Mouse (Mus musculus) midbrain, embryonic 16.5 days (tissue): ENCODE measurements around the gene Scrn3. TPM values are rescaled to one million over a fixed set of nuclear protein-coding genes. Genes with fewer than 3 reads are reported as not detected.

ENCODE experiments used
- ATAC-seq: fragments of 200-750 bp; cut with Nextera tagmentation; 2 replicates; pipeline ENCODE4 v1.8.0; 2017; ENCODE audit warnings: moderate TSS enrichment
- H3K27ac ChIP-seq: fragments of 300-500 bp; sonication (generic); 2 replicates; pipeline ENCODE4 v1.5.1; 2014; ENCODE audit warnings: mild to moderate bottlenecking, low read length, mixed read lengths
- H3K27me3 ChIP-seq: fragments of 300-500 bp; sonication (generic); 2 replicates; pipeline ENCODE4 v1.6.1; 2014; ENCODE audit warnings: low read depth, low read length, mixed read lengths; ENCODE audit not compliant: control insufficient read depth, insufficient read depth
- H3K36me3 ChIP-seq: fragments of 300-500 bp; sonication (generic); 2 replicates; pipeline ENCODE4 v1.6.1; 2014; ENCODE audit warnings: mild to moderate bottlenecking, low read length, moderate library complexity, mixed read lengths; ENCODE audit not compliant: control insufficient read depth, insufficient read depth
- H3K4me1 ChIP-seq: fragments of 300-500 bp; sonication (generic); 2 replicates; pipeline ENCODE4 v1.6.1; 2014; ENCODE audit warnings: mild to moderate bottlenecking, low read length, mixed read lengths; ENCODE audit not compliant: control insufficient read depth, insufficient read depth
- H3K4me2 ChIP-seq: fragments of 300-500 bp; sonication (generic); 2 replicates; pipeline ENCODE4 v1.6.1; 2014; ENCODE audit warnings: mild to moderate bottlenecking, low read length, mixed read lengths
- H3K4me3 ChIP-seq: fragments of 300-500 bp; sonication (generic); 2 replicates; pipeline ENCODE4 v1.5.1; 2014; ENCODE audit warnings: low read depth, mild to moderate bottlenecking, low read length, moderate library complexity, mixed read lengths
- H3K9ac ChIP-seq: fragments of 300-500 bp; sonication (generic); 2 replicates; pipeline ENCODE4 v1.6.1; 2014; ENCODE audit warnings: low read depth, low read length, mixed read lengths
- H3K9me3 ChIP-seq: fragments of 300-500 bp; sonication (generic); replicated peaks from 2 replicates; pipeline ENCODE4 v1.6.1; 2014; ENCODE audit warnings: mild to moderate bottlenecking, low read length, mixed read lengths; ENCODE audit not compliant: control insufficient read depth, poor library complexity, severe bottlenecking
- WGBS: fragments of 180-500 bp; shearing (Covaris S2); extraction: QIAGEN DNeasy Blood & Tissue Kit; methylation state at CpG from one replicate; pipeline ENCODE4 v1.1.7; 2014; 5-methylcytosine and 5-hydroxymethylcytosine counted together
- polyA plus RNA-seq: library from polyadenylated mRNA; unstranded; fragments of >200 nt; fragmentation: Nextera tagmentation; extraction: Ambion mirVana; gene quantifications from 2 replicates; pipeline ENCODE4 v1.2.1, GENCODE M21; 2015

The Scrn3 gene
- polyA plus RNA-seq, 1 experiment from 2014 or later, result 6.7 TPM

DNA sequence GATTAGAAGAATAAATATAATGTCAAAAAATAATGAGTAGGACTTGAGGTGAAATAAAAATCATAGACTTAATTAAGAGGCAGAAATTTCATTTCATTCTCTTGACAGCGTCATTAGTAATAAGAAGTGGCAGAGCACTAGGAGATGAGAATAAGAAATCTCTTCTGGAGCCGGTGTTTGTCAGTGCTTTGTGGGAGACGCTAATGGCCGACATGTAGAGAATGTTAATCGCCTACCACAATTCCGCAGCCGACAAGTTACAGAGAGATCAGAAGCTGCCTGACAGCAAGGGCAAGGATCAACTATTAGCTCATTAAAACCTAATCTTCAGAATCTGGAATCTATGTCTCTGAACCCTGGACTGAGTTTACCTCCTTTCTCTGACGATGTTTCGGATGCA lies 35.4 kb downstream of the Scrn3 start:
- Histone ChIP-seq H3K4me3 (no peak overlapping the region), H3K27ac (no peak overlapping the region), H3K36me3 (no peaks in the 10 kb centered on the region), H3K4me1 (peaks cover 8% of the 10 kb centered on the region; the same call in 1 of the 2 replicates), H3K9me3 (no peaks in the 10 kb centered on the region), H3K9ac (no peak overlapping the region), H3K27me3 (no peaks in the 10 kb centered on the region), H3K4me2 (no peak overlapping the region)
- 43% methylated on average over 9 of the region's 9 CpGs for WGBS
- no peak for ATAC-seq

DNA sequence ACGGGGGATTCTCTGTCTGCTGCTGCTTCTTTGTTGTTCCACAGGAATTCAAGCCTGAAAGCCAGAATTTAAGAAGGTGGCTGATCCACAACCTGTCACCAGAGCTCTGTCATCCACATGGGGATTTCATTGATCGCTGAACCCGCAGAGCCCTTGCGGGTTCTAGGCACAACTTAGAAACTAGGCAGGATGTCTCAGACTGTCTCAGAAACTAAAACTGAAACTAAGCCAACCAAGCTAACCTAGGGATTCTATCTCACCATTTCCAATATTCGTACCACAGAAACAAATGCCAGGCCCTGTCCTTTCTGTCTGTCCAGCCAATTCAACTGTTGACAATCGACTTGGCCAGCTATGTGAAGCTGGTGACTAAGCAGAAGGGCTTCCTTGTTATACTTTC lies 35.8 kb downstream of the Scrn3 start:
- no peaks in the 10 kb centered on the region for H3K36me3 ChIP-seq
- H3K9me3 ChIP-seq, result no peaks in the 10 kb centered on the region
- no peak overlapping the region for H3K4me2 ChIP-seq
- H3K27ac ChIP-seq, result no peak overlapping the region
- ATAC-seq, result no peak
- WGBS, result 85% methylated on average over 6 of the region's 6 CpGs
- H3K27me3 ChIP-seq, result no peaks in the 10 kb centered on the region
- H3K4me3 ChIP-seq, result no peak overlapping the region
- no peak overlapping the region for H3K9ac ChIP-seq
- peaks cover 8% of the 10 kb centered on the region; the same call in 1 of the 2 replicates for H3K4me1 ChIP-seq

DNA sequence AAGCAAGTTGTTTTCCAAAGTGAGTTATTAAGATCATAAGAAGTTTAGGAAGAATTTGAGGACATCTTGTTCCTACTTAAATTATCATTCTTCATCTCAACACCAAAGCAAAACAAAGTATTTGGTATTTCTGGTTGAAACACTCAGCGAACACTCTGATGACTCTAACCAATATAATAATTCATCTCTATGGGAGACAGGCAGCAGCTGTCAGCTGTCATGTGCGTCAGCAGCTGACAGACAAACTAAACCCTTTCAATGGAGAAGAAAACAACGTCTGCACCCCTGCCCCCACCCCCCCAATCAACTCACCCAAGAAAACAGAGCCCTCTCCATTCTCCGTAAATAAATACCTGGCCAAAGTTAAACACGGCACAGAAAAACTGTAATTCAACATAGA lies 39.1 kb downstream of the Scrn3 start:
- no peak for ATAC-seq
- Histone ChIP-seq H3K4me3 (no peak overlapping the region), H3K27ac (no peak overlapping the region), H3K36me3 (no peaks in the 10 kb centered on the region; the same call in 1 of the 2 replicates), H3K9ac (no peak overlapping the region), H3K9me3 (no peaks in the 10 kb centered on the region), H3K4me2 (no peak overlapping the region), H3K27me3 (no peaks in the 10 kb centered on the region), H3K4me1 (peaks cover 8% of the 10 kb centered on the region; the same call in 1 of the 2 replicates)
- 47% methylated on average over 5 of the region's 5 CpGs for WGBS

DNA sequence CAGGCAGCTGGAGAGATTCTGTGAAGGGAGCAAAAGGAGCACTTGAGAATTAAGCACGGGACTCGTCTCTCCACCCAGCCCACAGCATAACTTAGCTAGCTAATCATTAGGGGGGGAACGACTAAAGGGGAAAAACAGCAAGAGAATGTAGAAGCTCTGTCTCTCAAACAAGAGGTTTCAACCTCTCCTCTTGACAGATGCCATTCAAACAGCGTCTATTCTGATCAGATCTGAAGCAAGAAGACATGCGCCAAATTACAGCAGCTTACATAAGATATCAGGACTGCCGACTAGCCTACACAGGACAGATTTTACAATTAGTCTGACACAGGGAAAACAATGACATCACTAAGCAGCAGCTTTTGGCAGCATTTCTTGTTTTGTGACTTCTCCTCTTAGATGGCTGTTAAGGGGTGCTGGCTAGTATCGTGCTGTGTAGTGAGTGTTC lies 39.5 kb downstream of the Scrn3 start:
- Histone ChIP-seq H3K9me3 (no peaks in the 10 kb centered on the region), H3K4me2 (no peak overlapping the region), H3K36me3 (peaks cover 2% of the 10 kb centered on the region; the same call in 1 of the 2 replicates), H3K4me1 (peaks cover 8% of the 10 kb centered on the region; the same call in 1 of the 2 replicates), H3K27me3 (no peaks in the 10 kb centered on the region), H3K9ac (no peak overlapping the region), H3K4me3 (no peak overlapping the region), H3K27ac (no peak overlapping the region)
- no peak for ATAC-seq
- 38% methylated on average over 7 of the region's 7 CpGs for WGBS

DNA sequence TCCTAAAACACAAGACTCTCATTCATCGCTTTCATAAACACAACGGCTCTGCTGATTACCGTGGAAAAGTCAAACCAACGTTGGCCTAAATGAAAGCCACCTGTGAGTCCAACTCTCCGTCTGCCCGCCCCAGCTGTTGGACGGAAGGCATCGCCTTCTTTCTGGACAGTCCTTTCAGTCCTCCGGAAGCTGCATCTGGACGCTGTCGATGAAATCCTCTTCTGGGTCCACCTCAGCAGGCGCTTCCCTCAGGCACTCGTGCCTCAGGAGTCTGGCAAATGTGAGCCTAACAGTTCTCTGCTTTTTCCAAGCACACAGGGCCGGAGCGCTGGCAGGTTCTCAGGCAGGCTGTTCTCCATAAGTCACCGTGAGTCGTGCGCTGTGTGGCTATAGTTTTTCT lies 44.6 kb downstream of the Scrn3 start:
- WGBS, result 80% methylated on average over 18 of the region's 18 CpGs
- Histone ChIP-seq H3K9ac (no peak overlapping the region), H3K9me3 (no peaks in the 10 kb centered on the region), H3K27ac (no peak overlapping the region), H3K36me3 (peaks cover 8% of the 10 kb centered on the region; the same call in 1 of the 2 replicates), H3K4me3 (no peak overlapping the region), H3K27me3 (no peaks in the 10 kb centered on the region), H3K4me2 (no peak overlapping the region), H3K4me1 (0 out of 2 replicates have a peak, but pooled peaks cover under 1% of the 10 kb centered on the region)
- ATAC-seq, result no peak

DNA sequence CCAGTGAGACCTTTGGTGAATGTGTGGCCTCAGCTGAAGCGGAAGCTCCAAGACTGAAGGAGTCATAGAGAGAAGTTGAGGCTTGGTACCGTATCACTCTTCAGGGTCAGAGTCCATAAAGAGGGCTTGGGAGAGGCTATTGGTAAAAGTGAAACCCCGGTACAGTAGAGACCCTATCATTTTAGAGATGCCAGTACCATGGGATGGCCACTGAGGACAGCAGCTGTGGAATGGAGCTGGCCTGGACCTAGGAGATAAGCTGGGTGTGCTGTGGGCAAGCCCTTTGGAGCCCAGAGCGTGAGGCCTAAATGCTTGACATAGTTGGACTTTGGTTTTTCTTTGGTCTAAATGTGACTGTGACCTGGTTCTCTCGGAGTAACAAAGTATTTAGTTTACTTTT lies 47.5 kb downstream of the Scrn3 start:
- no peak for ATAC-seq
- H3K9ac ChIP-seq, result no peak overlapping the region
- H3K27me3 ChIP-seq, result no peaks in the 10 kb centered on the region
- peaks cover 10% of the 10 kb centered on the region for H3K36me3 ChIP-seq
- H3K9me3 ChIP-seq, result no peaks in the 10 kb centered on the region
- no peak overlapping the region for H3K27ac ChIP-seq
- H3K4me1 ChIP-seq, result no peaks in the 10 kb centered on the region
- H3K4me2 ChIP-seq, result no peak overlapping the region
- 95% methylated on average over 5 of the region's 5 CpGs for WGBS
- H3K4me3 ChIP-seq, result no peak overlapping the region

DNA sequence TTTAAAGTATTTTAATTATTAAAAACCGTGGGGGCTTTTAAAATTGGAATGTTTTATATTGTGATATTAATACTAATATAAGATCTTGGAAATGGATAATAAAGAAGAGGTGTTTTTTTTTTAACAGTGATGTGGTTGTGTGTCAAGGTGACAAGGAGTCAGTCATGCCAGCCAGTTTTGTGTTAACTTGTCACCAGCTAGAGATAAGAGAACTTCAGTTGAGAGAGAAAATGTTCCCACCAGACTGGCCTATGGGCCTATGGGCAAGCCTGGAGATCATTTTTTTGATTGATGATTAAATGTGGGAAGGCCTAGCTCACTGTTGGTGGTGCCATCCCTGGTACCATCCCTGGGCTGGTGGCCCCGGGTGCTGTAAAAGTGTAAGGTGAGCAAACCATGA lies 48.1 kb downstream of the Scrn3 start:
- H3K4me2 ChIP-seq, result no peak overlapping the region
- H3K4me1 ChIP-seq, result no peaks in the 10 kb centered on the region
- no peaks in the 10 kb centered on the region for H3K27me3 ChIP-seq
- WGBS, result 76% methylated on average over 2 of the region's 2 CpGs
- H3K4me3 ChIP-seq, result no peak overlapping the region
- H3K27ac ChIP-seq, result no peak overlapping the region
- no peak overlapping the region for H3K9ac ChIP-seq
- H3K9me3 ChIP-seq, result no peaks in the 10 kb centered on the region
- H3K36me3 ChIP-seq, result peaks cover 10% of the 10 kb centered on the region
- no peak for ATAC-seq

DNA sequence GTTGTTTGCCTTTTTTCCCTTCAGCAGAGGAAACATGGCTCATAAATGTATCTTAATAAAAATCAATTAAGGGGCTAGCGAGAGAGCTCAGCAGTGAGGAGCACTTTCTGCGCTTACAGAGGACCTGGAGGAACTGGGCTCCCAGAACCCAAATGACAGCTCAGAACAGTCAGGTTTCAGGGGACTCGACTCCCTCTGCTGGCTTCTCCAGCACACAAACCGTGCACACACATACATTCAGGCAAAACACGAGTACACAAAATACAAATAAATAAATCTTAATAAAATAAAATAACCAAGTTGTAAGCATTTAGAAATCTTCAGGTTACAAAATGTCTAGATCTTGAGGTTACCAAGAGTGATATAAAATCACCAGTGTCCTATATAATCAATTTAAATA lies 51.0 kb downstream of the Scrn3 start:
- H3K9ac ChIP-seq, result no peak overlapping the region
- no peak overlapping the region for H3K4me2 ChIP-seq
- no peak overlapping the region for H3K4me3 ChIP-seq
- WGBS, result 88% methylated on average over 5 of the region's 5 CpGs
- H3K36me3 ChIP-seq, result peaks cover 6% of the 10 kb centered on the region
- H3K9me3 ChIP-seq, result no peaks in the 10 kb centered on the region
- no peaks in the 10 kb centered on the region for H3K27me3 ChIP-seq
- no peaks in the 10 kb centered on the region for H3K4me1 ChIP-seq
- no peak overlapping the region for H3K27ac ChIP-seq
- ATAC-seq, result no peak

DNA sequence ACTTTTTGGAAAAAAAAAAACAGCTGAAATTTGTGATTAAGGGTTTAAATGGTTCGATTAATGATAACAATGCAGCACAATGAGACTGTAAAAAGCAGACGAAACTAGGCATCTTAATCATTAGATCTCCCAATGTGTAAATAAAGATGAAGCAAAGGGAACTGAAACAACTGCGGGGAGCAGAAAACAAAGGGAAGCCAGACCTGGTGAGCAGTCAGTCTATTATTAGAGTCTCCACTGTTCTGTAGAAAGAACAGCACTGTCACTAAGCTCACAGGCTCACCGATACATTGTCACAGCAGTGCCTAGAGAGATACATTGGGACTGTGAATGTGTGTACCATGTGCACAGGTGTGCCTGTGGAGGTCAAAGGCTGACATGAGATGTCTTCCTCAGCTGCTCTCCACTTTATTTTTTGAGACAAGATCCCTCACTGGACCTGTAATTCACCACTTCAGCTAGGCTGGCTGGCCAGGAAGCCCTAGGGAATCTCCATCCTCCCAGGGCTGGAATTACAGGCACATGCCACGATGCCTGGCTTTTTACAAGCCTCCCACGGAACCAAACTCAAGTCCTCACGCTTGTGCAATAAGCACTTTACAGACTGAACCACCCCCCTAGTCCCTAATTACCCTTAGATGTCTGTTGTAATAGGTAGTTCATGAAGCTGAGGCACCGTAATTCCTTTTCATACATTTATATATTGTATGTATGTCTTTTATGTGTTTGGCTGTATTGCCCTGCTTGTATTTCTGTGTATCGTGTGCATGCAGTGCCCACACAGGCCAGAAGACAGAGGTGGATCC lies 59.3 kb downstream of the Scrn3 start:
- H3K4me1 ChIP-seq, result no peaks in the 10 kb centered on the region
- H3K4me2 ChIP-seq, result no peak overlapping the region
- H3K4me3 ChIP-seq, result no peak overlapping the region
- 72% methylated on average over 9 of the region's 9 CpGs for WGBS
- no peaks in the 10 kb centered on the region for H3K36me3 ChIP-seq
- no peak overlapping the region for H3K9ac ChIP-seq
- H3K27ac ChIP-seq, result no peak overlapping the region
- H3K27me3 ChIP-seq, result no peaks in the 10 kb centered on the region
- H3K9me3 ChIP-seq, result no peaks in the 10 kb centered on the region
- no peak for ATAC-seq
